Mouse (Mus musculus): ENCODE data around the gene Tpm4. TPM values are rescaled to one million over a fixed set of nuclear protein-coding genes. Genes with fewer than 3 reads are reported as not detected.

Tpm4 gene
- polyA plus RNA-seq, 1 experiment from 2014 or later, result 634 TPM

DNA sequence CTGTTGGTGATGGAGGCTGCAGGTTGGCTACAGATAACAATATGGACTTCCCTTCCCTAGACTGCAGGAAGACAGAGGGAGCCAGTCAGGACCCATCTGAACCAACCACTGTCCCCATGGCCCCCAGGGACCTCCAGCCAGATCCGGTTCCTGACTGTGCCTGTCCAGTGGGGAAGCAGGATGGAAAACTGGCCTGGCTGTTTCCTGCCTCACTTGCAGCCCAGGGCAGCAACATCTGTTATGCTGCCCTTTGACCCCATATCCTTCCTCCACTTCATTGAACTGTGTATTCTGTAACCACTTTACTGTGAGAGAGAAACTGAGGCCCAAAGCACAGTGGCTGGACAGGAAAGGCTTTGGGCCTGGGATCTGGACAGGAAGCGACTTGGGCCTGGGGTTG, 3.5 kb upstream of the Tpm4 start:
- no peaks in the 10 kb centered on the region for H3K36me3 ChIP-seq (replicated peaks)
- no peak overlapping the region for H3K4me3 ChIP-seq
- no peak for DNase-seq (ENCODE audit: extremely low spot score, low spot score)
- no peaks in the 10 kb centered on the region for H3K9me3 ChIP-seq
- H3K4me1 ChIP-seq, result peaks cover 25% of the 10 kb centered on the region
- peak overlapping the region; percentile 48 for H3K27ac ChIP-seq
- H3K27me3 ChIP-seq (ENCODE audit: poor library complexity, severe bottlenecking), result no peaks in the 10 kb centered on the region
- WGBS, result 70% methylated on average over 2 of the region's 2 CpGs

DNA sequence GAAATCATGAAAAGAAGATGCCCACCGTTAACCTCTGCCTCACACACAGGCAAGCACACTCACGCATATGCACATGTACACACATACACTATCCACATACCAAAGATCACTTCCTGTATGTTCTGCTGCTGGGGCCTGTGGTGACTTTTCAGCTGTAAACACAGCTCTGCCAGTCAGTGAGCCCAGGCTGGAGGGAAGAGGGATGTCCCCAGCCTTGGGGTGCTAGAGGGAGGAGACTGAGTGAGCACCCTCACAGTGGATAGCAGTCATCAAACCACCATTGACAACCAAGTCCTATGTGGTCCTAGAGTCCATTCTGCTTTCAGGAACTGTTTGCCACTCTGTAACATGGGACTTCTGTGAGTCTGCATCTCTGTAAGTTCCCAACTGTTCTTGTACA, 2.9 kb upstream of the Tpm4 start:
- Histone ChIP-seq H3K4me1 (peaks cover 28% of the 10 kb centered on the region), H3K27ac (peak overlapping the region; percentile 48), H3K36me3 (replicated peaks) (no peaks in the 10 kb centered on the region), H3K9me3 (no peaks in the 10 kb centered on the region), H3K4me3 (no peak overlapping the region), H3K27me3 (ENCODE audit: poor library complexity, severe bottlenecking) (no peaks in the 10 kb centered on the region)
- 78% methylated on average over 2 of the region's 2 CpGs for WGBS
- no peak for DNase-seq (ENCODE audit: extremely low spot score, low spot score)

DNA sequence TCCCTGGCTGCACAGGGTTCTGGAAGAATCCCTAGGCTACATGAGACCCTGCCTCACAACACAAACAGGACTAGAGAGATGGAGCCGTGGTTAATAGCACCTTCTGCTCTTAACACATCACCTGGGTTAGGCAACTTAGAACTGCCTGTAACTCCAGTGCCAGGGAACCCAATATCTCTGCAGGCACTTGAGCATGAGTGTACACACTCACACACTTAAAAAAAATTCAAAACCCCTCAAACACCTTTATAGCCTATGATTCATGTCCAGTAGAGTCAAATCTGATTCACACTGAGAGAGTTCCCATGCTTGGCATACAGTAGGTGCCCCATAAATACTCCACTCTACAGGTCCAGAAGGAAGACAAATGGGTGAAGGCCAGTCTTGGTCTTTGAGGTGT, 2.4 kb upstream of the Tpm4 start:
- Histone ChIP-seq H3K36me3 (replicated peaks) (peaks cover under 1% of the 10 kb centered on the region; the same call in 1 of the 2 replicates), H3K4me1 (peaks cover 33% of the 10 kb centered on the region), H3K4me3 (no peak overlapping the region), H3K27ac (peak overlapping the region; percentile 48; the same call in 1 of the 2 replicates), H3K27me3 (ENCODE audit: poor library complexity, severe bottlenecking) (no peaks in the 10 kb centered on the region), H3K9me3 (no peaks in the 10 kb centered on the region)
- 83% methylated on average over 1 of the region's 1 CpGs for WGBS
- DNase-seq (ENCODE audit: extremely low spot score, low spot score), result no peak

DNA sequence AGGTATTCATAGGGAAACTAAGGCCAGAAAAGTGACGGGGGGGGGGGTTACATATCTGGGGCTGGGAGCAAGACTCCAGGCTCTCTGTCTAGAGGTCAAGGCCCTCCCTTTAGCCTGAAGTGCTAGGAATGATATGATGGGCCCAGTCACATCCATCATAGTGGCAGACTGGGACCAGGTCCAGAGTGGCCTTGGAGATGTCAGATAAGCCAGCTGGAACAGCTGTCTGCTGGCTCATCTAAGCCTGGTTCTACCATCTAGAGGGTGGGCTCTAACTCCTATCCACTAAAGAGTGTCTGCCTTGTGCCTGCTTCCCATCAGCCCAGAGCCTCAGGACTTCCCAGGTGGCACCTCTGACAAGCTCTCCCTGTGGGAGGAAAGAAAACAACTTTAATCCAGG, 1.9 kb upstream of the Tpm4 start:
- H3K27me3 ChIP-seq (ENCODE audit: poor library complexity, severe bottlenecking), result no peaks in the 10 kb centered on the region
- WGBS, result 71% methylated on average over 1 of the region's 1 CpGs
- no peak for DNase-seq (ENCODE audit: extremely low spot score, low spot score)
- H3K36me3 ChIP-seq (replicated peaks), result peaks cover 5% of the 10 kb centered on the region
- H3K4me3 ChIP-seq, result no peak overlapping the region
- H3K27ac ChIP-seq, result peak overlapping the region; percentile 35; the same call in 1 of the 2 replicates
- H3K4me1 ChIP-seq, result peaks cover 38% of the 10 kb centered on the region
- H3K9me3 ChIP-seq, result no peaks in the 10 kb centered on the region

DNA sequence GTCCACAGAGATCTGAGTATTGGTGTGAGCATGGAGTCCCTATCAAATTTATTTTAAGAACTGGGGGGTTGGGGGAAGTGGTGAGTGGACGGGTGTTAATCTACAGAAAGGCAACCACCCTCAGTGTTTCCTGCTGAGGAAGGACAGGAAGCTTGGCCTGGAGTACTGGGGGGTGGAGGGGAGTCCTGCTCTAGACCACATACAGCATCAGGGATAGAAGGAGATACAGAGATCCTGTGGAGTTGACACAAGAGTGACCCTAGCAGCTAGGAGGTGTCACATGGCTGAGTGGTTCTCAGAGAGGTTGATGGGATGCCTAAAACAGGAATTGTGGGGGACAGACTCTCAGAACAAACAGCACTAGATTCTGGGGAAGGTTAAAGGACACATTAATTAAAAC, 1.3 kb upstream of the Tpm4 start:
- 69% methylated on average over 1 of the region's 1 CpGs for WGBS

DNA sequence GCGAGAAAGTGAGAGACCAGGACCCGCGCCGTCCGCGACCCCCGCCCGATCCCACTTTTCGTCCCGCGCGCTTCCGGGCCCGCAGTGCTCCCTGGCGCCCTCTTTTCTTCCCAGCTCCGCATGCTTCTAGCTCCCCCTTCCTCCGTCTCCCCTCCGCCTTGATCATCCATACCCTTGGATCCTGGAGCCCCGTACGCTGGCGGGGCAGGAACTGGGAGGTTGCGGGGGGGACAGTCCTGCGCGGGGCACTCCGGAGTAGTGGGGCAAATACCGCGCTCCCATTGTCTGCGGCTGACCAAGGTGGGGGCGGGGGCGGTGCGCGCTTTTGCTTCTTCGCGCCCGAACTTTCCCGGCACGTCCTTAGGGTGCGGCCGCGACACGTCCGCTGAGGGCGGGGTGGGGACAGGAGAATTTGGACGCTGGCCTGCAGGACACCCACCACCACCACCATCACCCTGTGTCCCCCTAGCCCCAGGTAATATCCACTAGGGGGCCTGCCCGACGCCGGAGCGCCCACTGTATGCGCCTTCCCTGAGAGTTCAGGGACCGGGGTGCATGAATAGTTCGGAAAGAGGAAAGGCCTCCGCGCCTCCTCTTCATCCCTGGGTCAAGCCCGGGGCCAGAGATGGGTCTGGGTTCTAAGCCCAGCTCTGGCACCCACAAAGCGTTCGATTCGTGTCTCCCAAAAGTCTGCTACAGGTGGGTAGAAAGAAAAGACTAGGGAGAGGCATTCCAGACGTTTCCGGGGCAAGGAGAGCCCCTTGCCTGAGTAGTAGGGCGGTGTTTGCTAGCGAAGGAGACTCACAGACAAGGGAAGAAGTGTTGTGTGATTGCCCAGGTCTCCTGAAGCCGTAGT, 899 bp downstream of the Tpm4 start:
- H3K36me3 ChIP-seq (replicated peaks), result peaks cover 33% of the 10 kb centered on the region
- peak overlapping the region; percentile 97 for H3K27ac ChIP-seq
- no peaks in the 10 kb centered on the region for H3K9me3 ChIP-seq
- H3K4me1 ChIP-seq, result peaks cover 40% of the 10 kb centered on the region
- H3K4me3 ChIP-seq, result peak overlapping the region; percentile 70
- H3K27me3 ChIP-seq (ENCODE audit: poor library complexity, severe bottlenecking), result no peaks in the 10 kb centered on the region
- whole genome bisulfite sequencing, result under 1% methylated on average over 62 of the region's 62 CpGs
- DNase-seq (ENCODE audit: extremely low spot score, low spot score), result peak; percentile 74

More for the DNA sequence above, 1.3 kb upstream of the Tpm4 start:
- H3K9me3 ChIP-seq, result no peaks in the 10 kb centered on the region
- H3K36me3 ChIP-seq (replicated peaks), result peaks cover 11% of the 10 kb centered on the region
- H3K4me3 ChIP-seq, result no peak overlapping the region
- DNase-seq (ENCODE audit: extremely low spot score, low spot score), result no peak
- H3K27ac ChIP-seq, result peak overlapping the region; percentile 35; the same call in 1 of the 2 replicates
- H3K4me1 ChIP-seq, result peaks cover 40% of the 10 kb centered on the region
- no peaks in the 10 kb centered on the region for H3K27me3 ChIP-seq (ENCODE audit: poor library complexity, severe bottlenecking)

DNA sequence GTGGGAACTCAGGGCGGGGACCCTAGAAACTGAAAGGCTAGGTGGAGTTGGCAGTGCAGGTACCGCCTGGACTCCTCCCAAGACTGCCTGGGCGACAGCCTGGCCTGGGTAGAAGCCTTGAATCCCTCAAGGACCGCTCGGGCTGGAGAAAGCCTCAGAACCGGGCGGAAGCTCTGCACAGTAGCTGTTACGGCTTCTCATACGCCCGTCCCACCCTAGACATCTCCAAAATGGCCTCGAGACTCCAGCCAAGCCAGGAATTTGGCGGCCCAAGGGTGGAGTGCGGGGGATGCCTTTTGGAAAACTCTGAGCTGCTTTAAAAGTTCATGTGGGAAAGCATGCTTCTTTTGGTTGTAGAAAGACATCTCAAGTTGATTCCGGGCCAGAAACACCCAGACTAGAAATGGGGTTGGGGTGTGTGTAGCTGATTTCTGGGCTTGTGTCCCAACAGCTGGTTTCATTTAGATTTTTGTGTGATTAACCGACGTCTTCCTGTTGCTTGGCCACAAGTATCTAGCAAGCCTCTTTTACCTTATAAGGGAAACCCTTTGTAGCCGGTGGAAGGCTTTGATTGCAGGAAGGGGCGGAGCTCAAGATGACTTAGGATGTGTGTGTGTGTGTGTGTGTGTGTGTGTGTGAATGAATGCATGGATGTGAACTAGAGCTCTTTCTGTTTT, 1.7 kb downstream of the Tpm4 start:
- 2% methylated on average over 18 of the region's 18 CpGs for WGBS
- H3K36me3 ChIP-seq (replicated peaks), result peaks cover 41% of the 10 kb centered on the region
- H3K27me3 ChIP-seq (ENCODE audit: poor library complexity, severe bottlenecking), result no peaks in the 10 kb centered on the region
- peak overlapping the region; percentile 97 for H3K27ac ChIP-seq
- H3K4me3 ChIP-seq, result peak overlapping the region; percentile 70
- H3K4me1 ChIP-seq, result peaks cover 36% of the 10 kb centered on the region
- no peaks in the 10 kb centered on the region for H3K9me3 ChIP-seq
- peak; percentile 65 for DNase-seq (ENCODE audit: extremely low spot score, low spot score)

DNA sequence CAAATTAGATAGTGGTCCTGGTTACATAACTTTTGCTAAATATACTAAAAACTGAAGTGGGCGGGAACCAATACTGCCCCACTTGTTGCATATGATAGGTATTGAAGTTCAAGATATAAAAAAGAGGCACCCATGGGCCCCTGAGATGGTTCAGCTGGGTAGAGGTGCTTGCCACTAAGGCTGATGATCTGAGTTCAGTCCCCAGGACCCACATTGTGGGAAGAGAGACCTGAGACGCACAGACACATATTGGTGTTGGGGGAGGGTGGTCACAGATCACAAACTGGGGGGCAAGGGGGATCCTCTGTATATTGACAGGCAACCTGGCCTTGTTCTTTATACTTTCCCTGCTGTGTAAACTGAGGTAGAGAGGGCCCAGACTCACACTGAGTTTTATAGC, 2.7 kb downstream of the Tpm4 start:
- Histone ChIP-seq H3K27me3 (ENCODE audit: poor library complexity, severe bottlenecking) (no peaks in the 10 kb centered on the region), H3K36me3 (replicated peaks) (peaks cover 51% of the 10 kb centered on the region), H3K4me3 (peak overlapping the region; percentile 70), H3K27ac (no peak overlapping the region), H3K9me3 (no peaks in the 10 kb centered on the region), H3K4me1 (peaks cover 31% of the 10 kb centered on the region)
- 90% methylated on average over 2 of the region's 2 CpGs for WGBS
- no peak for DNase-seq (ENCODE audit: extremely low spot score, low spot score)

DNA sequence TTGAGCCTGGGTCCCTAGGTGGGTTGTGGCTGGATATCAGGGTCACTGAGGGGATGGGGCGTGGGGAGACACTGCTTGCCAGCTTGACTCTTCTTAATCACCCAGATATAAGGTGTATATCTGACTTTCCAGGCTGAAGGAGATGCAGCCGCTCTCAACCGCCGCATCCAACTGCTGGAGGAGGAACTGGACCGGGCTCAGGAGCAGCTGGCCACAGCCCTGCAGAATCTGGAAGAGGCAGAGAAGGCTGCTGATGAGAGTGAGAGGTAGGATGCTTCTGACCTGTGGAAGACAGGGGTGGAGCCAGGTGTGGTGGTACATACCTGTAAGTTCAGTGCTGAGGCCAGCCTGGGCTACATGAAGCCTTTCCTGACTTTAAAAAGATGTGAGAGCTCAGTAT, 3.7 kb downstream of the Tpm4 start:
- no peak for DNase-seq (ENCODE audit: extremely low spot score, low spot score)
- Histone ChIP-seq H3K9me3 (no peaks in the 10 kb centered on the region), H3K27me3 (ENCODE audit: poor library complexity, severe bottlenecking) (no peaks in the 10 kb centered on the region), H3K4me3 (no peak overlapping the region), H3K36me3 (replicated peaks) (peaks cover 61% of the 10 kb centered on the region), H3K27ac (no peak overlapping the region), H3K4me1 (peaks cover 29% of the 10 kb centered on the region)
- 97% methylated on average over 5 of the region's 5 CpGs for WGBS

DNA sequence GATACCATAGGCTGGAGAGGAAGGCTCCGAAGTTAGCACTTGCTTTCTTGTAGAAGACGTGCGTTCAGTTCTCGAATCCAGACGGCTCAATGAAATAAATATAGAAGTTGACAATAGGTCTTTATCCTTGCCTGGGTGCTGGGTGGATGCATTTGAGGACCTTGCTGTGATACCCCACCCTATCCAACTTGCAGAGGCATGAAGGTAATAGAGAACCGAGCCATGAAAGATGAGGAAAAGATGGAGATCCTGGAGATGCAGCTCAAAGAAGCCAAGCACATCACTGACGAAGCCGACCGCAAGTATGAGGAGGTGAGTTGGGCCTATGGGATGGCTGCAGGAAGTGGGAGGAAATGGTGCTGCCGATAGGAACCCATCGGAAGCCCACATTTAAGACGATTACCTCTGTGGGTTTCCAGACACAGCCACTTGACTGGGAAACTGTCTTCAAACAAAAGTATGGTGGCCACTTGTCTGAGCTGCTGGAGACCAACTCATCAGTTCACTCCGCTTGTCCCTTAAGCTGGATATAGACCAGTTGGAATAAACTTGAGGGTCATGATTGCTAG, 8.6 kb downstream of the Tpm4 start:
- Histone ChIP-seq H3K36me3 (replicated peaks) (peaks cover 100% of the 10 kb centered on the region), H3K4me1 (no peaks in the 10 kb centered on the region), H3K9me3 (no peaks in the 10 kb centered on the region), H3K4me3 (no peak overlapping the region), H3K27ac (no peak overlapping the region), H3K27me3 (ENCODE audit: poor library complexity, severe bottlenecking) (no peaks in the 10 kb centered on the region)
- no peak for DNase-seq (ENCODE audit: extremely low spot score, low spot score)
- WGBS, result 94% methylated on average over 13 of the region's 13 CpGs

DNA sequence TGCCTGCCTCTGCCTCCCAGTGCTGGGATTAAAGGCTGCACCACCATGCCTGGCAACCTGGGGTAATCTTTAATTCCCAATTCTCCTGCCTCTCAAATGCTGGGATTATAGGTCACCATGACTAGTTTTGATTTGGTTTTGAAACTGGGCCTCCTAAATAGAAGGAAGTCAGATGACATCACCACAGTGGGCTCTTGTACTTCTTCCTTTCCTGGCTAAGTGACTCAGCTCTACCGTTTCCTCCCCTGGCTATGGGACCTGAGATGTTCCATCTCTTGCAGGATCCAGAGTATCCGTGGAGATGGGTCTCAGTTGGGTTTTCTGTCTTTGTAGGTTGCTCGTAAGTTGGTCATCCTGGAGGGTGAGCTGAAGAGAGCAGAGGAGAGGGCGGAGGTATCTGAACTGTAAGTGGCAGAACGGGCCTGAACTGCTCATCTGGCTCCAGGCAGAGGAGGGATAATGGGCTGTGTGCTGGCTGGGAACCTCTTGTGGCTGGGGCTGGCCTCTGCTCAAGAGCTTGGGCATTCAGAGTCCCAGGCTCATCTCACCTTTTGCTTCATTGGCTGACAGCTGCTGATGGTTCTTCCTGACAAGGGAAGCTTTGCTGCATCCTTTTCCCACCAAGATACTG, 9.7 kb downstream of the Tpm4 start:
- no peaks in the 10 kb centered on the region for H3K9me3 ChIP-seq
- H3K27me3 ChIP-seq (ENCODE audit: poor library complexity, severe bottlenecking), result no peaks in the 10 kb centered on the region
- H3K4me1 ChIP-seq, result no peaks in the 10 kb centered on the region
- DNase-seq (ENCODE audit: extremely low spot score, low spot score), result no peak
- peaks cover 97% of the 10 kb centered on the region for H3K36me3 ChIP-seq (replicated peaks)
- 92% methylated on average over 5 of the region's 5 CpGs for WGBS
- H3K4me3 ChIP-seq, result no peak overlapping the region
- no peak overlapping the region for H3K27ac ChIP-seq

DNA sequence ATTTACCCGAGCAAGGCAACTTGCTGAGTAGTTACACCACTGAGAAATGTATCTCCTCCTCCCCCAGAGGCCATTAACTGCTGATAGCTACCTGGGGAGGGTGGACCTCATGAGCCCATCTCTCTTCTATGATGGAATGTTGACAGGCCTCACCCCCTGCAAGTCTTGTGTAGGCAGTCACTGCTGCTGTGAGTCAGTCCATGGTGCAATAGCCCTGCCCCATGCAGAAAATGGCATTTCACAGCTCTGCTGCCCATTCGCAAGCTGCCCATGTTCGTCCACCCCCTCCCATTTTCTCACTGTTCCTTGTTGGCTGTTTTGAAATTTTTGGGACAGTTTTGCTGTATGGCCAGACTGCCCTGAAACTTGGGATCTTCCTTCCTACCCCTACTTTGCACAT, 10.7 kb downstream of the Tpm4 start:
- H3K27ac ChIP-seq, result no peak overlapping the region
- no peaks in the 10 kb centered on the region for H3K4me1 ChIP-seq
- DNase-seq (ENCODE audit: extremely low spot score, low spot score), result no peak
- peaks cover 97% of the 10 kb centered on the region for H3K36me3 ChIP-seq (replicated peaks)
- no peaks in the 10 kb centered on the region for H3K27me3 ChIP-seq (ENCODE audit: poor library complexity, severe bottlenecking)
- H3K4me3 ChIP-seq, result no peak overlapping the region
- WGBS, result 89% methylated on average over 3 of the region's 3 CpGs
- no peaks in the 10 kb centered on the region for H3K9me3 ChIP-seq

Measured in forebrain, embryonic 10.5 days (tissue).